Mouse (Mus musculus) monocyte, adult 5-6 weeks (primary cell): Measurements from ENCODE around the gene Klrc1. TPM values are rescaled to one million over a fixed set of nuclear protein-coding genes. Genes with fewer than 3 reads are reported as not detected.
A peak's percentile ranks its signal among the peaks of the same experiment; 100 is the strongest.
"Not testable (repeated sequence)": the region's sequence is repeated elsewhere in the genome, so short reads cannot be mapped to it uniquely, and the experiment has no call there.

Source experiments
- ATAC-seq: fragments of 153-309, 156-312 bp; replicated peaks from 2 replicates; pipeline ENCODE4 v1.8.0; 2017; ENCODE audit warnings: mild to moderate bottlenecking; ENCODE audit not compliant: low TSS enrichment, insufficient number of reproducible peaks, severe bottlenecking, poor library complexity, low FRiP score
- total RNA-seq: library from RNA; stranded (forward); fragments of 200-1000, 200-491, 200-594 nt; gene quantifications from 3 replicates; pipeline ENCODE4 v1.2.3, GENCODE M21; 2017

The Klrc1 gene
- total RNA-seq, result 135 to 407 TPM (median 135 TPM) in 3 replicates

DNA sequence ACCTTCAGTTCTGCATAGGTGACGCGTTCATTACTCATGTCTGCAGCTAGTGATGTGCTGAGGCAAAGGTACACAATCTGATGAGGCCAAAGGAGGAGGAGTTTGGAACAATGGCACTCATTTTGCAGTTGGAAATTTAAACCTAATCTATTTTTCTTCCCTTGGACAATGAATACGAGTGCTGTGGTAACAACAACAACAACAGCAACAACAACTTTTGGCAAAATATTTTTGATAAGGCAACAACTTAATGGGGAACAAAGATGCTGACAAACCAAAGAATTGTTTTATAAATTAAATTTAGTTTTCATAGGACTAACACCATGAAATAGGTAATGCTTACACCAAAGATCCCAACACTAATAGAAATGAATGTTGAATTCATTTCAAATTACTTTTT, at the start of gene Klrc1:
Klrc1 (minus strand) TSS at position 101 of the 400 bp plus-strand sequence.
- ATAC-seq, result no peak

DNA sequence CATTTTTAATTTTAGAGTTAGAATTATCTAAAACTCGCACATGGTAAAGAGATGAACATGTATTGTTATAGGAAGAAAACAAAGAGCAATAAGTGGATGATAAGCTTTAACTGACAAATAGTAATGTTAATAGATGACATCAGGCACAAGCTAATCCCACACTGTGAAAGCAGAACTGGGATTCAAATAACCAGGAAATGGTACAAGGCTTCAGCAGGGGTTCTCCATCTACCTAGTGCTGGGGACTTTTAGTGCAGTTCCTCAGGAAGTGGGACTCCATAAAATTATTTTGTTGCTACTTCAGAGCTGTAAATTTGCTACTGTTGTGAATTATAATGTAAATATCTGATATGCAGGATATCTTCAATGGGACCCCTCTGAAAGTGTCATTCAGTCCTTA, 48.5 kb upstream of the Klrc1 start:
- ATAC-seq, result no peak

DNA sequence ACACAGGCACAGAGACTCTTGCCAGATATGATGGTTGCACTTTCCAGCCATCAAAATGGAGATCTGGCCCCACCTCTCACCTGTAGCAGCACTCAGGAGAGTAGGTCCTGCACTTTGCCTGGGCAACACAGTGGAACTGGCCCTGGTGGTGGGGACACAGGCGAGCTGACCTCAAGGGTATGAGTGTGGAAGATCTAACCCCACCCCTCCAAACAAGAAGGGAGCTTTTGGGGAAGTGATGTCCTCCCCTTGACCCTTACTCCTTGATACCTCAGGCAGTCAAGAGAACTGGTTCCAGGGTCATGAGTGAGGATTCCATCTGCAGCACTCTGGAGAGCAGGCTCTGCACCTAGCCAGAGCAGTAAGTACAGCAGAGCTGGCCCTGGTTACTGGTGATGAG, 42.6 kb upstream of the Klrc1 start:
- no peak for ATAC-seq

DNA sequence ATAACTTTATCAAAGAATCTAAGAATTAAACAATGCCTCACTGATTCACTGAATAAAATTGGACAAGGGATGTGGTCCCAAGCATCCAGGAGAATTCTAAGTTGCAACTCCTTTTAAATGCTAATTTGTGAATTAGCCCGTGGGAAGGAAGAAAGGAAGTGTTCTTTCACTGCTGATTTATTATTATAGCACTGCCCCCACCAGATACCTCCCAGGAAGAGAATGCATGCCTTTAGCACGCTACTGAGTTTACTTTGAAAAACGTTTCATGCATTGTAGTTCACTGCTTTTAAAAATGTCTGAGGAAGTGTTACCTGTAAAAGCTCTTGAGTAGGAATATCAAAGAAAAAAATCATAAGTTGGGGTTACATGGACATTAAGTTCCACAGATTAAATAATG, 41.7 kb upstream of the Klrc1 start:
- ATAC-seq, result no peak

DNA sequence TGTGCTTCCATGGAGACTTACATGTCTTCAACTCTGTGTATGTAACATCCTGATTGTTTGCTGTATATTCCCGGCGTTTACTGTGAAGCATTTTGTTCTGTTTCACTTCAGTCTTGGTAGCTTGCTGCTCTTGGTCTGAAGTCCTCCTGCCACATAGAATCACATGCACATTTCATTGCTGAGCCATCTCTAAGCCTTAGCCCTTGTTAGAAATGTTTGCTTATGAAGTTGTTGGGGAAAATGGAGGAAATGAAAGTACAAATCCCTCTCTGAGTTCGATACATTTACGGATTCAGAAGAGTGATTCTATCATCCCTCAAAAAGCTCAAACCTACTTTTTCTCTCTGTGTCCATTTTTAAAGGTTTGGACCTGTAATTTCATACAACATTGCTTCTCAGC, 38.3 kb upstream of the Klrc1 start, which contains the start of gene Klri1:
Klri1 (minus strand) TSS at position 101 of the 400 bp plus-strand sequence.
- ATAC-seq, result no peak

DNA sequence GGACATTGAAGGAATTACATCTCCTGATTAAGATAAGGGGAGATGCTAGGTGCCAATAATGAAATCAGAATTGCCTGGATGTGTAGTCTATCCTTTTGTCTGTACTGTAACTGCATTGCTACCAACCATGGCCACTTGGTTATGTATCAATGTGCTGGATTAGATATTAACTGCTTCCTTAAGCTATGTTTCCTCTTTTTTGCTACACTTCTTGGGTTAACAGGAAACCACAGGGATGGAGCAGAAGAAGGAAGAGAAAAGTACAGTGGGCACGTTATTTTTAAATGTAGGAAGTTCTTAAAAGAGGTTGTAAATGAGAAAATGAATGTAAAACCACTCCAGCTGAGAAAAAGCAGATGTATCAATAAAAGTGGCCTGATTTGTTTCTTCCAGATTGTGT, 34.8 kb upstream of the Klrc1 start:
- peak; percentile 93 for ATAC-seq

DNA sequence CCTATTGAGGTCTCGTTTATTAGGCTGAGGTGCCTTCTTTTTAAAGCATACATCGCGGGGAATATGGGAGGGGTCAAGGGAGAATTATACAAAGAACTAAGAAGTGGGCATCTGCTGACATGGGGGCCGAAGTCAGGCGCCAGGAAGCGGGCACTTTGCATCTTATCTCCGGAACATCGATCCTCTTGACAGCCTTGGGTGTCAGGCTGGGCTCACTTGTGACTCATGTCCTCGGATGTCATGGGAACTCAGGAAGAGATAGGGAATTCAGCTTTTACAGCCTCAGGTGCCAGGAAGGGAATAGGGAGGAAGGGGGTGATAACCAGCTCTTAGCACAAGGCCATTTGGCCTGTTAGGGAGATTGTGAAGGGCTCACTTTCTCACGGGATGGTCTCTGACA, 12.7 kb upstream of the Klrc1 start:
- ATAC-seq, result not testable (repeated sequence)

DNA sequence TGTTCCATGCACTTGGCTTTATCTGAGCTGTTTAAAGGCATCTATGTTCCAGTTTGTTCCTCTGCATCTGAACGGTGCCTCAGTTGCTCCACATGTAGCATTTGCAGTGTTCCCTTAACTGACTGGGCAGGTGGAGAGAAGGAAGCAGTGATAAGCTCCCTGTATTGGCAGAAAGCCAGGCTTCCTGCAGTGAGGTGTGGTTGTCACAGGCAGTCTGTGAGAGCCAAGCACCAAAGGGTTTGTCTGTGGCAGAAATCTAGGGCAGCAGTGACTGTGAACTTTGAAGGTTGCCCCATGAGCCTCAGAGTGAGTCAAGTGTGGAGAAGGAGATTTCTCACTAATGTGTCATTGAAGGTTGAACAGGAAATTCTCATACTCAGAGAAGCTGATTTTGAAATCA, 1.6 kb upstream of the Klrc1 start:
- ATAC-seq, result no peak

DNA sequence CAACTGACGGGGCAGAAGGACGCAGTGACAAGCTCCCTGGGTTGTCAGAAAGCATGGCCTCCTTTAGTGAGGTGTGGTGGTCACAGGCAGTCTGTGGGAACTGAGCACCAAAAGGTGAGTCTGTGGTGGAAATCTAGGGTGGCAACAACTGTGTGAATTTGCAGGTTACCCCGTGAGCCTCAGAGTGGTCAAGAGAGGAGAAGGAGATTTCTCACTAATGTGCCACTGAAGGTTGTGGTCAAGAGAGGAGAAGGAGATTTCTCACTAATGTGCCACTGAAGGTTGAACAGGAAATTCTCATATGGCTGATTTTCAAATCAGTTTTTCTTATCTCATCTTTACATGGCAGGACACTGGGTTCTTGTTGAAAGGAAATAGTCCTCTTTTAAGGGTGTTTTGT, 17.5 kb downstream of the Klrc1 start:
- ATAC-seq, result peak; percentile 59; the same call in 1 of the 2 replicates

DNA sequence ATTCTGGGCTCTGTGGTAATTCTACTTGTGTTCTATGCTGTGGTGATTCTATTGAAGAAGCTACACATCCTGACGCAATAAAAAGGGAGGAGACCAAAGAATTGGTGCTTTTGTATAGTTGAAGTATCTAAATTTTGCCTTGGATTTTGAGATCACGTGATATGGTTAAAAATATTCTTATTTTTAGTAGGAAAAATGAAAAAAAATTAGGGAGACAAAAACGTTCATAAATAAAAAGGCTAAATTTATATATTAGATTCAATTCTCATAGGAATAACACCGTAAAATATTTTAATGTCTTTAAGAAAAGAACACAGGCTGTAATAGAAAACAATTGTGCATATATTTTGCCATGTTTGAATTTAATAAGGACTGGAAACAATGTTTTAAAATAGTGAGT, 18.2 kb downstream of the Klrc1 start, which contains the start of gene Klrc2:
Klrc2 (minus strand) TSS at position 101 of the 400 bp plus-strand sequence.
- not testable (repeated sequence) for ATAC-seq

DNA sequence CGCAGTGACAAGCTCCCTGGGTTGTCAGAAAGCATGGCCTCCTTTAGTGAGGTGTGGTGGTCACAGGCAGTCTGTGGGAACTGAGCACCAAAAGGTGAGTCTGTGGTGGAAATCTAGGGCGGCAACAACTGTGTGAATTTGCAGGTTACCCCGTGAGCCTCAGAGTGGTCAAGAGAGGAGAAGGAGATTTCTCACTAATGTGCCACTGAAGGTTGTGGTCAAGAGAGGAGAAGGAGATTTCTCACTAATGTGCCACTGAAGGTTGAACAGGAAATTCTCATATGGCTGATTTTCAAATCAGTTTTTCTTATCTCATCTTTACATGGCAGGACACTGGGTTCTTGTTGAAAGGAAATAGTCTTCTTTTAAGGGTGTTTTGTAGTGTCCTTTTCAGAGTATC, 34.7 kb downstream of the Klrc1 start:
- ATAC-seq, result peak; percentile 59

DNA sequence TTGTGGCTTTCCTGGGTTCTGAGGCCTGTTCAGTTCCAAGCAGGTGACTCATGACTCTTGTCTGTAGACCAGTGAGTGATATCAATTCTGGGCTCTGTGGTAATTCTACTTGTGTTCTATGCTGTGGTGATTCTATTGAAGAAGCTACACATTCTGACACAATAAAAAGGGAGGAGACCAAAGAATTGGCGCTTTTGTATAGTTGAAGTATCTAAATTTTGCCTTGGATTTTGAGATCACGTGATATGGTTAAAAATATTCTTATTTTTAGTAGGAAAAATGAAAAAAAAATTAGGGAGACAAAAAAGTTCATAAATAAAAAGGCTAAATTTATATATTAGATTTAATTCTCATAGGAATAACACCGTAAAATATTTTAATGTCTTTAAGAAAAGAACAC, 35.5 kb downstream of the Klrc1 start, which contains the start of gene Klrc3:
Klrc3 (minus strand) TSS at position 101 of the 400 bp plus-strand sequence.
- ATAC-seq, result not testable (repeated sequence)

DNA sequence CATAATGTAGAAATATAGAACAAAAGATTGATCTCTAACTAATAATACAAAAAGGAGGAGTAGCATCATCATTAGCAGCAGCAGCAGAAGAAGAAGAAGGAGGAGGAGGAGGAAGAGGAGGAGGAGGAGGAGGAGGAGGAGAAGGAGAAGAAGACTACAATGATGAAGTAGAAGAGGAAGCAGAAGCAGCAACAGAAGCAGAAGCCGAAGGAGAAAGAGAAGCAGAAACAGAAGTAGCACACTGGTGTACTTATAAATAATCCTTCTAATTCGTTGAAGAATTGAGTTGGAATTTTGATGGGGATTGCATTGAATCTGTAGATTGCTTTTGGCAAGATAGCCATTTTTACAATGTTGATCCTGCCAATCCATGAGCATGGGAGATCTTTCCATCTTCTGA, 47.7 kb downstream of the Klrc1 start:
- not testable (repeated sequence) for ATAC-seq

DNA sequence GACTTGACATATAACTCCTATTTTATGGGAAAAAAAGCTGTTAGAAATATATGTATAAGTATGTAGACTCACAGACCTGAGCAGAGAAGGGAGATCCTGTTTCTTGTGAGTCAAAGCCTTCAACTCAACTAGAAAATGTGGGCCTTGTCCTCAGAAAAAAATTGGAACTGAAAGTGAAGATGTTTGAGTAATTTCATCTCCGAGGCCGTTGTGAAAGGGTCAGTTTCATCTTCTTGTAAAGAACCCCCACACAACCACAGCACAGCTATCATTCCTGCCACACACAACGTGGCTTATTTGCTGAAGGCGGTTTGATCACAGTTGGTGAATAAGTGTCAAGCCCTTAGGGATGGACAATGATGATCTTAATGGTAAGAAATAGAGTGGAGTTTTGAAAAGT, 55.0 kb downstream of the Klrc1 start, which contains the start of gene Klrk1:
Klrk1 (minus strand) TSS at position 130 of the 400 bp plus-strand sequence.
- 0 out of 2 replicates have a peak, but pooled peaks have one; percentile 43 for ATAC-seq

Other genes starting within 250 kb of the Klrc1 start
- gene Clec1a, start 227.0 kb downstream of the Klrc1 start, total RNA-seq, result 1.1 to 2.3 TPM in 2 of 3 replicates, not detected in the other
- gene Olr1, start 171.8 kb downstream of the Klrc1 start, total RNA-seq, result 8.4 to 15.7 TPM (median 11.1 TPM) in 3 replicates
- 1.9 TPM in 1 of 3 replicates, not detected in the others for gene Tmem52b, start 166.4 kb downstream of the Klrc1 start, total RNA-seq
- 27.9 to 39.7 TPM (median 35.0 TPM) in 3 replicates for gene Gabarapl1, start 145.8 kb downstream of the Klrc1 start, total RNA-seq
- gene Klre1, start 101.1 kb downstream of the Klrc1 start, total RNA-seq, result 390 to 1,008 TPM (median 400 TPM) in 3 replicates
- 278 to 891 TPM (median 296 TPM) in 3 replicates for gene Klrd1, start 87.2 kb downstream of the Klrc1 start, total RNA-seq
- gene Klrk1, start 55.1 kb downstream of the Klrc1 start, total RNA-seq, result 316 to 1,130 TPM (median 336 TPM) in 3 replicates
- 10.2 to 77.0 TPM (median 14.9 TPM) in 3 replicates for gene Klrc3, start 35.6 kb downstream of the Klrc1 start, total RNA-seq
- gene Klrc2, start 18.3 kb downstream of the Klrc1 start, total RNA-seq, result 92.3 to 435 TPM (median 102 TPM) in 3 replicates
- gene Klri1, start 38.2 kb upstream of the Klrc1 start, total RNA-seq, result 2.2 to 10.4 TPM (median 6.7 TPM) in 3 replicates
- gene Klri2, start 61.5 kb upstream of the Klrc1 start, total RNA-seq, result 97.7 to 348 TPM (median 123 TPM) in 3 replicates
- not detected in 3 replicates for gene Gm156, start 105.3 kb upstream of the Klrc1 start, total RNA-seq
- gene Gm17631, start 183.7 kb upstream of the Klrc1 start, total RNA-seq, result not detected in 3 replicates
- 1.0 to 2.1 TPM in 2 of 3 replicates, not detected in the other for gene Klra17, start 197.7 kb upstream of the Klrc1 start, total RNA-seq
- gene Klra5, start 238.7 kb upstream of the Klrc1 start, total RNA-seq, result 2.9 to 20.6 TPM (median 14.9 TPM) in 3 replicates